Mouse (Mus musculus) adrenal gland, postnatal 10 days (tissue): ENCODE measurements around the gene Ebna1bp2. TPM values are rescaled to one million over a fixed set of nuclear protein-coding genes. Genes with fewer than 3 reads are reported as not detected.

Experiments
- DNase-seq: peaks from one replicate; pipeline ENCODE4 v3.0.0; 2021; ENCODE audit warnings: mixed read lengths
- long read RNA-seq, 2 experiments: library from polyadenylated mRNA; stranded (forward); transcript quantifications; one replicate each; pipeline ENCODE4 v2.0.0; 2021
- total RNA-seq, 2 experiments: library from RNA; stranded (reverse); gene quantifications; 2 replicates each; pipeline ENCODE4 v1.2.3; 2021

Ebna1bp2 gene
- 10 to 100 TPM; 70.6 to 71.1 TPM for total RNA-seq
- long read RNA-seq, experiment 1, transcript Ebna1bp2-201 (9 exons, 2,960 nt): major isoform, 86 of 94 reads
- long read RNA-seq, experiment 1, partial matches to known transcripts: 1 of 94 reads
- long read RNA-seq, experiment 1, other reads (novel, unspliced or antisense): 6 of 94 reads
- long read RNA-seq, experiment 2, transcript Ebna1bp2-201 (9 exons, 2,960 nt): major isoform, 45 of 54 reads
- long read RNA-seq, experiment 2, partial matches to known transcripts: 2 of 54 reads
- long read RNA-seq, experiment 2, other reads (novel, unspliced or antisense): 7 of 54 reads

- peak; percentile 93 for DNase-seq
Observed at GRCm38 (mm10) chr4:118620279-118620966, at the start of gene Ebna1bp2, which contains the start of gene Cfap57. TSS of gene Ebna1bp2 (plus strand) at chr4:118620799. TSS of gene Cfap57 (minus strand) at chr4:118620777.

DNA sequence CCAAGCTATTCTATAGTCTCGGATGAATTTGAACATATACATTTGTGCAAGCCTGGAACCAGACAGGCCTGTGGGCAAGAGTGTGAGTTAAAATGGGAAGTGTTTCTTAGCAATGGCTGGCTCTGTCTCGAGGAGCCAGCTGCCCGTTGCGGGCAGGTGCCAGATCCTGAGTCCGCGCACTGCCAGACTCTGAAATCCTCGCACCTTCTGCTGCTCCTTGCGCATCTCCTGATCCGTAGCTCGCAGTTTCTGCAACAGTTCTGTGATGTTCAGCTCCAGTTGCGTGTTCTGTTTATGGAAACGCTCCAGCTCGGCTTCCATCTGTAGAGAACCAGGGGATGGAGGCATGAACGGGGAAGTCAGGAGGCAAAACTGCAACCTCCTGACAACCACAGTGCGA, 49.2 kb upstream of the Ebna1bp2 start:
- no peak for DNase-seq

- peak; percentile 91 for DNase-seq
Observed at GRCm38 (mm10) chr4:118576097-118576496, 44.5 kb upstream of the Ebna1bp2 start.

GRCm38 (mm10) chr4:118579313-118579712, 41.3 kb upstream of the Ebna1bp2 start:
- peak; percentile 50 for DNase-seq

GRCm38 (mm10) chr4:118581508-118581907, 39.1 kb upstream of the Ebna1bp2 start:
- DNase-seq: no peak

GRCm38 (mm10) chr4:118582629-118583028, 38.0 kb upstream of the Ebna1bp2 start:
- no peak for DNase-seq

- no peak for DNase-seq
Observed at GRCm38 (mm10) chr4:118589053-118589732, 31.4 kb upstream of the Ebna1bp2 start.

GRCm38 (mm10) chr4:118589733-118590130, 30.9 kb upstream of the Ebna1bp2 start:
- DNase-seq: no peak

DNA sequence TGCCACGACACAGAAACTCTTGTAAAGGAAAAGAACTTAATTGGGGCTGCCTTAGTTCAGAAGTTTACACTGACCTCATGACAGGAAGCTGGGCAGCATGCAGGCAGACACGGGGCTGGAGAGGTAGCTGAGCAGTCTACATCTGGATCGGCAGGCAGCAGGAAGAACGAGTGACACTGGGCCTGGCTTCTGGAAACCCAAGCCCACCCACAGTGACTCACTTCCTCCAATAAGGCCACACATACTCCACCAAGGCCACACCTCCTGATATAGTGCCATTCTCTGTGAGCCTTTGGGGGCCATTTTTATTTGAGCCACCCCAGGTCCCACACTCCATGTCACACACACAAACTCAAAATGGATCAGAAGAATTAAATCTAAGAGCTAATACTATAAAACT, 16.5 kb upstream of the Ebna1bp2 start:
- DNase-seq: no peak

DNA sequence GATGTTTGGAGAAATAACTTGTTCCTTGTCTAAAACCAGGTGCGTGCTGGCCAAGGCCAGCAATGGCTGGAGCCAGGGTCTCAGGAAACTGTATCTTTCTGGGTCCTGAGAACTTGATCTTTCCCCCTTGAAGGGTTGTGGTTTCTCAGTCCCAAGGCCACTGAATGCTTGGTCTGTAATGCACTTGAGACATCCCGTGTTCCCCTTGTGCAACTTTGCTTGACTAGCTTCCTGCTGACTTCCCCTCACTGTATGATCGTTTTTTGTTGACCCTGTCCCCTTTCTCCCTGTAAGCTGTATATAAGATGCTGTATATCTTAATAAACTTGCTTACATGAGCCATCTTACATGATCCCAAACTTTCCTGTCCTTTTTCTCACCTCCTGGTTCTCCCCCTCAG, 10.8 kb upstream of the Ebna1bp2 start:
- no peak for DNase-seq

GRCm38 (mm10) chr4:118612619-118613018, 8.0 kb upstream of the Ebna1bp2 start:
- DNase-seq: peak; percentile 73

DNA sequence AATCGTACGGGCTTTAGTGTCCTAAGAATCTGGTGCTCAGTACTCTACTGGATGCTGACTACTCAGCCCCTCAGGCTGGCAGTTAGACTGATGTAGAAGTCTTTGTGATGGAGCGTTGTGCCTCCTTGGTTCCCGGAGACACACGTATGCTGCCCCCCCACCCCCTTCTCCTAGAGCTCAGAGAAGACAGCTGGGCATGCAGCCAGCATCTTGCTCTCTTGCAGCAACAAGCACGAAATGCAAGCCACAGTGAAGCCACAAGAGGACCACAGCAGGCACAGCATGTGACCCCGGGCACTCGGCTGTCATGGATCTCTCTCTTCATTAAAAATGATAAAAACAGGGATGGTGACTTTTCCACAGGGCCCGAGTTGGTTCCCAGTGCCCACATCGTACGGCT, 5.2 kb upstream of the Ebna1bp2 start:
- no peak for DNase-seq

- no peak for DNase-seq
Observed at GRCm38 (mm10) chr4:118620967-118621320, 345 bp downstream of the Ebna1bp2 start.

GRCm38 (mm10) chr4:118621781-118622180, 1.2 kb downstream of the Ebna1bp2 start:
- DNase-seq: no peak

- DNase-seq: no peak
Observed at GRCm38 (mm10) chr4:118630261-118630660, 9.7 kb downstream of the Ebna1bp2 start.

DNA sequence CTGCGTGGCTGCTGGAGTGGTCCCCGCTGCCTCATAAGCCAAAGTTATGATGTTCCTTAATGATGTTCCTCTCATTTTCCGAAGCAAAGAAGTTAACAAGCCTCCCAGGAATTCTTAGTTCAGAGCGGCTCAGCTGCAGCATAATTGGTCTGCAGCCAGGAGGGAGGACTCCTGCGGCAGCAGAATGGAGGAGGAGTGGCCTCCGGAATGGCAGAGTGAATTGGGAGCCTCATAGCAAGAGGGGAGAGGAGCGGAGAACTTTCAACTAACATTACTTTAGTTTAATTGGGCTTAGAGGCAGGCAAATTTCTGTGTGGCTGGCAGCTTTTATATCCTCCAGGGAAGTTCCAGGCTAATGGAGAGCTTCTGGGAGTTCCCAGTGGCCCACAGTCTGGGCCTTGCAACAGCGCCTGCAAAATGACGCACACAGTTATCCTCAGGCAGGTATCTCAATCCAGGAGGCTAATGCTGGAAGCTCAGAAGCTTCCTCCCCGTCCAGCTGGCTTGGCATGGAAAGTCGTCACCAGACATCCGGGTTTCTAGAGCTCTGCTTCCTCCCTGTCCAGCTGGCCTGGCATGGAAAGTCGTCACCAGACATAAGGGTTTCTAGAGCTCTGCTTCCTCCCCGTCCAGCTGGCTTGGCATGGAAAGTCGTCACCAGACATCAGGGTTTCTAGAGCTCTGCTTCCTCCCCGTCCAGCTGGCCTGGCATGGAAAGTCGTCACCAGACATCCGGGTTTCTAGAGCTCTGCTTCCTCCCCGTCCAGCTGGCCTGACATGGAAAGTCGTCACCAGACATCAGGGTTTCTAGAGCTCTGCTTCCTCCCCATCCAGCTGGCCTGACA, 22.0 kb downstream of the Ebna1bp2 start:
- peak; percentile 31 for DNase-seq

DNA sequence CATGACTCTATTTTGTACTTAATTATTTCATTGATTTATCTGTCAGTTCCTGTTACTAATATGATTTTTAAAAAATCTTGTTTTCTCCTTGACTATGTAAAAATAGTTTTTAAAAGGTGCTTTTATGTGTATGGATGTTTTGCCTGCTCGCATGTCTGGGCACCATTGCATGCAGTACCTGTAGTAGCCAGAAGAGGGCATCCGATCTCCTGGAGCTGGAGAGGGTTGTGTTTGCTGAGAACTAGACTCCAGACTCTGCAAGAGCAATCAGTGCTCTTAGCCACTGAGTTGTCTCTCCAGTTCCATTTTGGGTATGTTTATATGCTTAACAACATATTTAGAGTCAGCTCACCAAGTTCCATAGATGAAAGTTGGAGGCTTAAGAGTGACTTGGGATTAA, 24.6 kb downstream of the Ebna1bp2 start:
- DNase-seq: peak; percentile 77

DNA sequence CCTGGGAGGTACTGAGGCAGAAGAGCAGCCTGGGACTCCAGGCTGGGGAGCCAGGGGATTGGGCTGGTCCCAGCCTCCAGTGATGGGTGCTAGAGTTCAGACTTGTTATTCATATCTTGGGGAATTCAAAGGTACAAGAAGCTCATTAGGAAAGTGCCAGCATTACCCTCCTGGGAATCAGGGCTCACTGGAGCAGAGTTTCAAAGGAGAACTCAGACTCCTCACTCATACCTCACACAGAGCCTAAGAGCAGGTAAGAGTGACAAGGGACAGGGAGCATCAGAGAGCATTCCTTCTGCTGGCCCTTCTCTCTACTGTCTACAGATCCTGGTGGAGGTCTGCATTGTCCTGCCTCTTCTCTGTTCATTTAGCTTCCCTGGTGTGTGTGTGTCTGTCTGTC, 38.1 kb downstream of the Ebna1bp2 start, which contains the start of gene Olfr62:
Gene Olfr62 (plus strand): TSS at position 301 of the 400 bp plus-strand sequence.
- DNase-seq: no peak
